Mouse (Mus musculus) C2C12 (cell line): ENCODE data around the gene Anapc1. TPM values are rescaled to one million over a fixed set of nuclear protein-coding genes. Genes with fewer than 3 reads are reported as not detected.
"Not testable (repeated sequence)": the region's sequence is repeated elsewhere in the genome, so short reads cannot be mapped to it uniquely, and the experiment has no call there.

Source experiments
- H3K27me3 ChIP-seq: one replicate; pipeline ENCODE4 v1.6.1; 2011; ENCODE audit not compliant: control insufficient read depth, insufficient read depth, insufficient read length
- H3K36me3 ChIP-seq: one replicate; pipeline ENCODE4 v1.6.1; 2011; ENCODE audit not compliant: control insufficient read depth, insufficient read depth
- H3K4me3 ChIP-seq: one replicate; pipeline ENCODE4 v1.5.1; 2011; ENCODE audit warnings: mild to moderate bottlenecking, control low read depth; ENCODE audit not compliant: poor library complexity, insufficient read depth, severe bottlenecking
- H3K79me2 ChIP-seq: one replicate; pipeline ENCODE4 v1.6.1; 2011; ENCODE audit not compliant: control insufficient read depth, insufficient read depth
- H3K79me3 ChIP-seq: one replicate; pipeline ENCODE4 v1.6.1; 2011; ENCODE audit warnings: low read depth, control low read depth
- H3ac ChIP-seq: one replicate; pipeline ENCODE3; 2011; ENCODE audit warnings: low read depth; ENCODE audit not compliant: control insufficient read depth, insufficient read length
- CEBPB ChIP-seq: IDR thresholded peaks from one replicate; pipeline ENCODE4 v1.6.1; 2011; ENCODE audit warnings: low read depth, mild to moderate bottlenecking, control low read depth, moderate library complexity
- CTCF ChIP-seq: IDR thresholded peaks from one replicate; pipeline ENCODE4 v1.5.1; 2011; ENCODE audit not compliant: control insufficient read depth, insufficient read depth, insufficient read length
- FOSL1 ChIP-seq: IDR thresholded peaks from one replicate; pipeline ENCODE4 v1.8.0; 2011; ENCODE audit warnings: mild to moderate bottlenecking, low read length; ENCODE audit not compliant: poor library complexity, insufficient read depth, severe bottlenecking
- MAX ChIP-seq: IDR thresholded peaks from one replicate; pipeline ENCODE4 v1.6.1; 2011; ENCODE audit warnings: mild to moderate bottlenecking, control low read depth
- MYOD1 ChIP-seq: IDR thresholded peaks from one replicate; pipeline ENCODE4 v1.6.1; 2011; ENCODE audit warnings: low read depth; ENCODE audit not compliant: control insufficient read depth, insufficient read length
- MYOG ChIP-seq: IDR thresholded peaks from one replicate; pipeline ENCODE4 v1.6.1; 2011; ENCODE audit not compliant: control insufficient read depth, insufficient read length; ENCODE audit errors: extremely low read depth
- USF1 ChIP-seq: IDR thresholded peaks from one replicate; pipeline ENCODE4 v1.6.1; 2011; ENCODE audit warnings: low read depth, mild to moderate bottlenecking, control low read depth, moderate library complexity
- polyA plus RNA-seq: library from polyadenylated mRNA; unstranded; fragments of >200 nt; fragmentation: generic; extraction: Trizol; gene quantifications from one replicate; pipeline ENCODE4 v1.2.1, GENCODE M21; 2012; ENCODE audit warnings: missing spikeins

Anapc1 gene
- polyA plus RNA-seq, 1 experiment: 45.3 TPM

GRCm38 (mm10) chr2:128696426-128696825, 9.2 kb upstream of the Anapc1 start:
- TF ChIP-seq MAX (no peak), CTCF (no peak), MYOG (no peak), MYOD1 (no peak), CEBPB (no peak), USF1 (no peak), FOSL1 (no peak)
- Histone ChIP-seq H3K79me2 (peaks cover 13% of the 10 kb centered on the region), H3K36me3 (no peaks in the 10 kb centered on the region), H3ac (no peak overlapping the region), H3K4me3 (no peak overlapping the region), H3K27me3 (no peaks in the 10 kb centered on the region), H3K79me3 (peaks cover 2% of the 10 kb centered on the region)

- Histone ChIP-seq H3K79me3 (peaks cover 2% of the 10 kb centered on the region), H3ac (no peak overlapping the region), H3K27me3 (no peaks in the 10 kb centered on the region), H3K36me3 (no peaks in the 10 kb centered on the region), H3K79me2 (peaks cover 6% of the 10 kb centered on the region), H3K4me3 (no peak overlapping the region)
- TF ChIP-seq MAX (no peak), FOSL1 (no peak), USF1 (no peak), CEBPB (no peak), MYOG (no peak), CTCF (no peak), MYOD1 (no peak)
These were observed 7.4 kb upstream of the Anapc1 start for GRCm38 (mm10) chr2:128694548-128694947.

- not testable (repeated sequence) for H3K4me3 ChIP-seq, H3ac ChIP-seq, H3K79me2 ChIP-seq, H3K36me3 ChIP-seq, H3K79me3 ChIP-seq, H3K27me3 ChIP-seq
These were observed 6.6 kb upstream of the Anapc1 start for GRCm38 (mm10) chr2:128693828-128694227.

GRCm38 (mm10) chr2:128693236-128693635, 6.0 kb upstream of the Anapc1 start:
- no peak for TF ChIP-seq CEBPB
- TF ChIP-seq USF1: no peak
- TF ChIP-seq FOSL1: no peak
- no peak for TF ChIP-seq MYOG
- TF ChIP-seq CTCF: no peak
- no peak for TF ChIP-seq MAX
- no peak for TF ChIP-seq MYOD1
- H3K79me2 ChIP-seq: no peaks in the 10 kb centered on the region
- H3K27me3 ChIP-seq: no peaks in the 10 kb centered on the region
- no peak overlapping the region for H3ac ChIP-seq
- H3K36me3 ChIP-seq: no peaks in the 10 kb centered on the region
- H3K79me3 ChIP-seq: no peaks in the 10 kb centered on the region
- H3K4me3 ChIP-seq: no peak overlapping the region

- Histone ChIP-seq H3K4me3 (no peak overlapping the region), H3ac (no peak overlapping the region)
These were observed 5.6 kb upstream of the Anapc1 start for GRCm38 (mm10) chr2:128692771-128693170.

GRCm38 (mm10) chr2:128692336-128692735, 5.1 kb upstream of the Anapc1 start:
- Histone ChIP-seq H3K4me3 (no peak overlapping the region), H3K79me2 (no peaks in the 10 kb centered on the region), H3K27me3 (no peaks in the 10 kb centered on the region), H3ac (no peak overlapping the region), H3K36me3 (no peaks in the 10 kb centered on the region), H3K79me3 (no peaks in the 10 kb centered on the region)
- TF ChIP-seq MYOD1: no peak
- no peak for TF ChIP-seq MYOG
- no peak for TF ChIP-seq CEBPB
- TF ChIP-seq FOSL1: no peak
- no peak for TF ChIP-seq CTCF
- no peak for TF ChIP-seq USF1
- TF ChIP-seq MAX: no peak

More at GRCm38 (mm10) chr2:128692771-128693170, 5.6 kb upstream of the Anapc1 start:
- no peaks in the 10 kb centered on the region for H3K36me3 ChIP-seq
- no peaks in the 10 kb centered on the region for H3K79me3 ChIP-seq
- H3K79me2 ChIP-seq: no peaks in the 10 kb centered on the region
- no peaks in the 10 kb centered on the region for H3K27me3 ChIP-seq
- TF ChIP-seq MYOD1 (no peak), CTCF (no peak), FOSL1 (no peak), MAX (no peak), USF1 (no peak), CEBPB (no peak)
